Mouse (Mus musculus): ENCODE measurements around the gene Nedd9. TPM values are rescaled to one million over a fixed set of nuclear protein-coding genes. Genes with fewer than 3 reads are reported as not detected.

Gene Nedd9
- polyA plus RNA-seq, 1 experiment from 2014 or later: 15.8 TPM

DNA sequence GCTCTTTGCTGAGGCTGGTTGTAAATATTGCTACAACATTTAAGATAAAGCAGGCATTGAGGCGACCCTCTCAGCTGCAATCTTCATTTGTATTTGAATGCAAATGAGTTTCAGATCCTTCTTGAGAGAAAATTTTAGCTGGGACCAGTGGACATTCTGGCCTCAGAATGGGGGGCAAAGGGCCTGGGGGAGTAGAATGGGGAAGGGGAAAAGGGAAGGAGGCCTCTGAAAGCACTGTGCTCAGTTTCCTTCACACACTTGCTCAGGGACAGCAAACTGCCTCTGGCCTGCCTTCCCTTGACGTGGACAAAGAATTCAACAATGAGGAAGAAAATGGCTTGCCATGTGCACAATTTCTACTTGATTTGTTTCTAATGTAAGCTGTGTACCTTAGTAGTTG lies 18.4 kb upstream of the Nedd9 start:
- 78% methylated on average over 2 of the region's 2 CpGs for WGBS
- DNase-seq (ENCODE audit: low spot score): no peak
- Histone ChIP-seq H3K4me1 (peaks cover under 1% of the 10 kb centered on the region; the same call in 1 of the 2 replicates), H3K9me3 (no peaks in the 10 kb centered on the region), H3K4me3 (no peak overlapping the region), H3K36me3 (no peaks in the 10 kb centered on the region), H3K27me3 (ENCODE audit: insufficient read depth, poor library complexity, severe bottlenecking) (no peaks in the 10 kb centered on the region), H3K27ac (no peak overlapping the region)

DNA sequence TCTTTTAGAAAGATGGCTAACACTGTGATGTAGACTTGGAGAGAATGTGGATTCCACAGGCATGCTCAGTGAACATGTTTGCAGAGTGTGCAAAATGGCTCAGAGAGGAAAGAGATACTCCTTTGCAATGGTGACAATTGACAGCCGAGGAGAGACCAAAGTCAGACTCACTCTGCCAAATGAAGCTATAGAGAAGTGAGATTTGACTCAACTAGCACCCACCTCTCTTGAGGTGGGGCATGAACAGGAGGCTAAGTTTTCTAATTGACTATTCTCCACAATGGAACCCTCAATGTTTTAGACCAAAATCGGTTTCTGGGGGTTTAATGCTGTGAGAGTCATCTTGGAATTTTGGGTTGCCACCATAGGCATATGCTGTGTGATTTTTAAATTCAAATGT lies 17.8 kb upstream of the Nedd9 start:
- 73% methylated on average over 2 of the region's 2 CpGs for WGBS
- no peak overlapping the region for H3K27ac ChIP-seq
- H3K9me3 ChIP-seq: no peaks in the 10 kb centered on the region
- DNase-seq (ENCODE audit: low spot score): no peak
- H3K27me3 ChIP-seq (ENCODE audit: insufficient read depth, poor library complexity, severe bottlenecking): no peaks in the 10 kb centered on the region
- no peak overlapping the region for H3K4me3 ChIP-seq
- H3K36me3 ChIP-seq: no peaks in the 10 kb centered on the region
- H3K4me1 ChIP-seq: no peaks in the 10 kb centered on the region

DNA sequence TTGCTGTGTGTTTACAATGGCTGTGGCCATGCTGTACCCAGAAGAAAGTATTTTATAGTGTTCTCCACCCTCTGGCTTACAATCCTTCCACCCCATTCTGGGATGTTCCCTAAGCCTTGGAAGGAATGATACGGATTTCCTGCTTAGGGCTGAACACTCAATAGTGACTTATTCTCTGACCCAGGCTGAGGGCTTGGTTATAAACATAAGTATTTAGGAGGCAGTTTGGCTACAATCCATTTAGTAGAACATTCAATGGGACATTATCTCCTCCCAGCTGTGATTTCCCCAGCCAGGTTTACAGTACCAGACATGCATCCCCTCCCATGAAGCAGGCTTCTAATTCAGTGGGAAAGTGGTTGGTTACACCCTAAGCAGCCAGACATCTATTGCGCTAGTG lies 17.3 kb upstream of the Nedd9 start:
- H3K36me3 ChIP-seq: no peaks in the 10 kb centered on the region
- no peaks in the 10 kb centered on the region for H3K4me1 ChIP-seq
- H3K4me3 ChIP-seq: no peak overlapping the region
- no peaks in the 10 kb centered on the region for H3K27me3 ChIP-seq (ENCODE audit: insufficient read depth, poor library complexity, severe bottlenecking)
- no peak overlapping the region for H3K27ac ChIP-seq
- no peaks in the 10 kb centered on the region for H3K9me3 ChIP-seq
- 86% methylated on average over 2 of the region's 2 CpGs for WGBS
- no peak for DNase-seq (ENCODE audit: low spot score)

DNA sequence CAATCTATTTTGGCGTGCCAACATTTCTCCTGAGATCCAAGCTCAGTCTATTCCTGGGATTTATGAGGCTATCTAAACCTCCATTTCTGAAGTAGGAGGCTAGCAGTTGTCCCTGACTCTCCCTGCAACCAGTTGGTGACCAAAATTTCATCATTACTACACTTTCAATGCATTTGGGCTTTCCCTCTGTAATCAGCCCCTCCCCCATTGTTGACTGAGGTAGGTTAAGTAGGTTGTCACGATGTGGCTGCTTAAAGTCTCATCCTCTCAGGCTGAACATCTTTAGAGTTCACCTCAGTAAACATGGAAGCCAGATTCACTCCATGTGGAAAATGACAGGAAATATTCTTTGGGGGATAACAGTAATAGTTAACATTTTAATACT lies 15.7 kb upstream of the Nedd9 start:
- no peaks in the 10 kb centered on the region for H3K27me3 ChIP-seq (ENCODE audit: insufficient read depth, poor library complexity, severe bottlenecking)
- no peak overlapping the region for H3K4me3 ChIP-seq
- WGBS: 59% methylated on average over 2 of the region's 2 CpGs
- no peak for DNase-seq (ENCODE audit: low spot score)
- no peaks in the 10 kb centered on the region for H3K36me3 ChIP-seq
- H3K27ac ChIP-seq: no peak overlapping the region
- no peaks in the 10 kb centered on the region for H3K4me1 ChIP-seq
- H3K9me3 ChIP-seq: no peaks in the 10 kb centered on the region

DNA sequence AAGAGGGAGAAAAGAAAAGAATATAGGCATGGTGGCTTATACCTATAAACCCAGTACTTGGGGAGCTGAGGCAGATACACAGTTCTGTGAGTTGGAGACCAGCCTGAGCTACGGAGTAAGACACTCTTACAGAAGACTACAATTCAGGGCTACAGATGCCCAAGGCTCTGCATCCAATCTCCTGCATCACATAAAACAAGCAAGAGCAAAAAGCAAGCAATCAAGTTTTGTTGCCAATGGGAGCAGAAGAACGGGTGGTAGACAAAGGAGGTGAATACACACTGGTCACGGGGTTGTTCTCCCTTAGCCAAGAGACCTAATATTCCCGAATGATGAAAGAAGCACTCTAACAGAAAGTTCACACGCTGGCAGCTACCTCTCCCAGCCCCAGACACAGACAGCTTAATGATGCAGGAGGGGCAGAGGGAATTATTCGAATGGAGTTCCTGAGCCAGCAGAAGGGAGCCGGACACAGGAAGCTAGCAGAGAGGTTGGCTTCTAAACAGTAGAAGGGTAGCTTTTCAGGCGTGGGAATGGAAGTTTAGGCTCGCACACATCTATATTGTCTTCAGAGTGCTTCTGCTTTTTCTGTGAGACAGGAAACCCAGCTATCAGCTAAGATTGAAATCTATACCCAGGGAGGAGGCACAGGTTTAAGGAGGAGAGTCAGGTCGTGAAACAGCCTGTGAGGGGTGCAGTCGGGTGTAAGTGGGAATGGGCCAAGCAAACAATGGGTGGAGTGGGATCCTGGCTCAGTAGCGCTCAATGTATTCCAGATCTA lies 15.2 kb upstream of the Nedd9 start:
- Histone ChIP-seq H3K4me1 (no peaks in the 10 kb centered on the region), H3K9me3 (no peaks in the 10 kb centered on the region), H3K36me3 (no peaks in the 10 kb centered on the region), H3K4me3 (no peak overlapping the region), H3K27ac (no peak overlapping the region), H3K27me3 (ENCODE audit: insufficient read depth, poor library complexity, severe bottlenecking) (no peaks in the 10 kb centered on the region)
- WGBS: 65% methylated on average over 12 of the region's 12 CpGs
- DNase-seq (ENCODE audit: low spot score): no peak

DNA sequence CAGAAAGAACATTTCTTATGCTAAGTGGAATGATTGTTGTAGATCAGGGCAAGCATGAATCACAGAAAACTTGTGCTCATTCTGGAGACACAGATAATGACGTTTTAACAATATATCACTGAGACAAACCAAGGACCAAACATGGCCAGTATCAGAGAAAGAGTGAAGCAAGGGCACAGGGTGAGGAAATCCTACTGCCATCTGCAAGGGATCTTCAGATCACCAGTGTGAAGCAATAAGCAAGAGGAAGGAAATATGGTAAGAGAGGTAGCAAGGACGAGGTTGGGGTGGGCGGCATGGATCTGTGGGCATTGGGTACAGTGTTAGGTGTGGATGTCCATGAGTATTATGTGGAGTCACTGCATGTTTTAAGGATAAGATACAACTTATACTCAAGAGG lies 13.6 kb upstream of the Nedd9 start:
- H3K4me3 ChIP-seq: no peak overlapping the region
- H3K27me3 ChIP-seq (ENCODE audit: insufficient read depth, poor library complexity, severe bottlenecking): no peaks in the 10 kb centered on the region
- H3K36me3 ChIP-seq: no peaks in the 10 kb centered on the region
- H3K4me1 ChIP-seq: no peaks in the 10 kb centered on the region
- WGBS: 79% methylated on average over 3 of the region's 3 CpGs
- no peak for DNase-seq (ENCODE audit: low spot score)
- no peak overlapping the region for H3K27ac ChIP-seq
- H3K9me3 ChIP-seq: no peaks in the 10 kb centered on the region

DNA sequence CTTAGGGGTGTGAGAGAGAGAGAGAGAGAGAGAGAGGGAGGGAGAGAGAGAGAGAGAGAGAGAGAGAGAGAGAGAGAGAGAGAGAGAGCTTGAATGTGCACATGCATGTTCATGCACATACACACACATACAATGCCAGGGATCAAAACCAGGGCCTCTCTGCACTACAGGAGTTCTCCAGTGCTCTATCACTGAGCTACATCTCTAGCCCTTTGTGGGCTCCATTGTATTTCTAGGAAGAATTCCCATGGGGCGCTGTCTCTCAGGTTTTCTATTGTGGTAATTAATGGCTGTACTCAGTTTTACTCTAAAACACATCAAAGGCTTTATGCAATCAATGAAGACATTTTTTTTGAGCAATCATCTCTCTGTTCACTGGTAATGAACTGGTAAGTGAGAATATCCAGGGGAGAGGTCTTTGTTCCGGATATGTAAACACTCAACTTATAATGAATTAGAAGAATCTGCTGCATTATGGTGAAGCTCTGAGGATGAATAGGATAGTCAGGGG lies 11.5 kb upstream of the Nedd9 start:
- 80% methylated on average over 2 of the region's 2 CpGs for WGBS
- Histone ChIP-seq H3K4me1 (no peaks in the 10 kb centered on the region), H3K27ac (no peak overlapping the region), H3K27me3 (ENCODE audit: insufficient read depth, poor library complexity, severe bottlenecking) (no peaks in the 10 kb centered on the region), H3K4me3 (no peak overlapping the region), H3K9me3 (no peaks in the 10 kb centered on the region), H3K36me3 (no peaks in the 10 kb centered on the region)
- no peak for DNase-seq (ENCODE audit: low spot score)

DNA sequence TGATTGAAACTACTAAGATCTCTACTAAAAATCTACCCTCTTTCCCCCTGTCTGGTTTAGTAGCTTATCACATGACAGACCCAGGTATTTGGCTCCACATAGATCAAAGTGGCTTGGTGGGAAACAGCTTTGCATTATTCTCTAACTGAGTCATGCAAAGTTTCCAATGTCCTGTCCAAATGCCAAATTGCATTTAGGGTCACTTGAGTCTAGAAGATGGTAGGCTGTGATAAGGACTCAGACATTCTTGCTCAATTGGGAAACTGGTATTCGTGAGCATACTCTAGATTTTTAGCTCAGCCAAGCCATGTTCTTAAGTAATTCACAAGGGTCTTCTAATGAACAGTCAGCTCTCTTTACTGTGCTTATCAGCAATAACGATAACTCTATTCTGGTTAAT lies 7.5 kb upstream of the Nedd9 start:
- Histone ChIP-seq H3K9me3 (no peaks in the 10 kb centered on the region), H3K27ac (no peak overlapping the region), H3K4me1 (no peaks in the 10 kb centered on the region), H3K36me3 (no peaks in the 10 kb centered on the region), H3K27me3 (ENCODE audit: insufficient read depth, poor library complexity, severe bottlenecking) (no peaks in the 10 kb centered on the region), H3K4me3 (no peak overlapping the region)
- no peak for DNase-seq (ENCODE audit: low spot score)
- WGBS: 76% methylated on average over 2 of the region's 2 CpGs

DNA sequence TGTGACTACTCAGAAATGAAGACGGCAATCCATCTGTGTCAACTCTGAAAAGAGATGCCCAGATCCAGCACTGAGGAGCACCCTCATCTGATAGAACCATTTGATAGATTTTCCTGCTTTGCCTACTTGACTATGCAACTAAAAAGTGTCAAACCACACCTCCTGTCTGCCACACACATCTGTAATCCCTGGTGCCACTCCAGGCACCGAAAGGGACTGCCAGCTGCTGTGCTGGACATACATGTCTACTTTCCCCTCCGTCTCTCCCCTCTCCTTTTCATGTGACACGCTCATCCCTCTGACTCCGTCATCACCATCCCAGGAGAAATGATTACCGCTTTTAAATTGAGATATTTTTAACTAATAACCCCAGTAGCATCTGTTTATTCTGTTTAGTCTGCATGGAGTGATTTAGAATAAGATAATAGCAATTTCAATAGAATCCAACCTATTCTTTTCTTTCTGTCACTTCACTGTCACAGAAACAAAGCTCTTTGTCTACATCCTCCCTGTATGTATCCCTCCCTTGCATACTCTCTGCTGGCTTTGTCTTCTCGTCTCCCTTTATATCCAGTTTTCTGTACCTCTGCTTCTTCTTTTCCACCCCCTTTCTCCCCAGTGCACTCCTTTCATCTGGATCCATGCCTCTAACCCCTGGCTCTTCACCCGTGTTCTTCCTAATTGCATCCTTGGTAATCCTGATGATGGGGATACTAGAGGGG lies 5.0 kb upstream of the Nedd9 start:
- WGBS: 80% methylated on average over 8 of the region's 8 CpGs
- no peak overlapping the region for H3K27ac ChIP-seq
- no peak overlapping the region for H3K4me3 ChIP-seq
- H3K27me3 ChIP-seq (ENCODE audit: insufficient read depth, poor library complexity, severe bottlenecking): no peaks in the 10 kb centered on the region
- no peaks in the 10 kb centered on the region for H3K36me3 ChIP-seq
- peaks cover 1% of the 10 kb centered on the region; the same call in 1 of the 2 replicates for H3K4me1 ChIP-seq
- no peaks in the 10 kb centered on the region for H3K9me3 ChIP-seq
- no peak for DNase-seq (ENCODE audit: low spot score)

DNA sequence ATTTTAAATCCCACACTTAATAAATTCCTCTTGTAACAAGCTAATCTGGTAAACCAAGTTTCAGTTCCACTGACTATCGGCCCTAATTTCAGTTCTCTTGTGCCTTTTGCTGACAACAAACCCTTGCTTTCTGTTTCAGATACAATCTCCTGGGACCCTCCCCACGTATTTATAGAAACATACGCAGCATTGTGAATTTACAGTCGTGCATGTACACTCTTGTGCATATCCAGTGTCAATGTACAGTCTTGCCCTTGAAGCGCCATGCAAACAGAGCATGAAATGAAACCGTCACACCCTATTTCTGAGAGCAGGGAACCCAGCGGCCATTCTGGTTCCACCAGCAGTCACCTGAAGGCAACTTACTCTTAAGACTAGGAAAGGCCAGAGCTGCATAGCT lies 4.4 kb upstream of the Nedd9 start:
- Histone ChIP-seq H3K27me3 (ENCODE audit: insufficient read depth, poor library complexity, severe bottlenecking) (no peaks in the 10 kb centered on the region), H3K4me3 (no peak overlapping the region), H3K4me1 (peaks cover 7% of the 10 kb centered on the region), H3K9me3 (no peaks in the 10 kb centered on the region), H3K27ac (no peak overlapping the region), H3K36me3 (no peaks in the 10 kb centered on the region)
- WGBS: 82% methylated on average over 7 of the region's 7 CpGs
- no peak for DNase-seq (ENCODE audit: low spot score)

DNA sequence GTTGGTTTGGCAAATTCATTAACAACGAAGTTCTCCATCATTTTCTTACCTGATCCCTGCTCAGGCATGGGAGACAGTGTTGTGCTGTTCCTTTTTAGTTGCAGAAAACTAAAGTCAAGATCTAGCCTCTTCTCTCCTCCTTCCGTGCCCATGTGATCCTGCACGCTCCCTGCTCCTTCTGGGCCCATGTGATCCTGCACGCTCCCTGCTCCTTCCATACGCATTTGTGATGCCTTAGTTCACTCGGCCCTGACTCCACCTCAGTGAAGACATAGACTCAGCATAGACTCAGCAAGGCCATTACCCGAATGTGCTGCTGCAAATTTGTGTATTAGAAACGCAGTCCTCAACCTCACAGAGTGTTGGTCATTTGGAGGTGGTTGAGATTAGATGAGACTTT lies 3.1 kb upstream of the Nedd9 start:
- 81% methylated on average over 8 of the region's 8 CpGs for WGBS
- no peaks in the 10 kb centered on the region for H3K9me3 ChIP-seq
- H3K27me3 ChIP-seq (ENCODE audit: insufficient read depth, poor library complexity, severe bottlenecking): no peaks in the 10 kb centered on the region
- H3K4me3 ChIP-seq: no peak overlapping the region
- DNase-seq (ENCODE audit: low spot score): no peak
- H3K27ac ChIP-seq: no peak overlapping the region
- H3K36me3 ChIP-seq: no peaks in the 10 kb centered on the region
- H3K4me1 ChIP-seq: peaks cover 7% of the 10 kb centered on the region

DNA sequence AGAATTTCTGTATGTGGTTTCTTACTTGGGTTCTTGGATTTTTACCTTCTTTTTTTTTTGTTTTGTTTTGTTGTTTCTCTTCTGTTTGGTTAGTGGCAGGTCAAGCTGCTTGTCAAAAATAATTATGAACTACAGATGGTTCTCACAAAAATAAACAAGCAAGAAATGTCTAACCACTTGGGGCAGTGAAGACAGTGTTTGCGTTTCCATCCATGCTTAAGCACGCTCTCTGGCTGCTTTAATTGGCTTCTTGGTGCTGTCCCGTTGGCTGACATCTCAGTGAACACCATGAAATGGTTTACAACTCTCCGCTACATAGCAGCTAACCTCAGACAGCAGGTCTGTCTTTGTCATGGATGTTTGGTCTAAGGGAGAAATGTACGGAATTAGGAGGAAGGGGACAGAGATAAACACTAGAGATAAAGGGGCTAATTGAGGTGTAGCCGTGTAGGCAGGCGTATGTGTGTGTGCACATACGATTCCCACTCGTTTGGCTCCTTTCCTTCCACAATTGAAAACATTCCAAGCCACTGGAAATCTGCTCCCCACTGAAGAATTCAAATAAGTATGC lies 2.6 kb upstream of the Nedd9 start:
- 67% methylated on average over 9 of the region's 9 CpGs for WGBS
- Histone ChIP-seq H3K27ac (no peak overlapping the region), H3K4me3 (no peak overlapping the region), H3K9me3 (no peaks in the 10 kb centered on the region), H3K4me1 (peaks cover 7% of the 10 kb centered on the region), H3K27me3 (ENCODE audit: insufficient read depth, poor library complexity, severe bottlenecking) (no peaks in the 10 kb centered on the region), H3K36me3 (no peaks in the 10 kb centered on the region)
- DNase-seq (ENCODE audit: low spot score): no peak

DNA sequence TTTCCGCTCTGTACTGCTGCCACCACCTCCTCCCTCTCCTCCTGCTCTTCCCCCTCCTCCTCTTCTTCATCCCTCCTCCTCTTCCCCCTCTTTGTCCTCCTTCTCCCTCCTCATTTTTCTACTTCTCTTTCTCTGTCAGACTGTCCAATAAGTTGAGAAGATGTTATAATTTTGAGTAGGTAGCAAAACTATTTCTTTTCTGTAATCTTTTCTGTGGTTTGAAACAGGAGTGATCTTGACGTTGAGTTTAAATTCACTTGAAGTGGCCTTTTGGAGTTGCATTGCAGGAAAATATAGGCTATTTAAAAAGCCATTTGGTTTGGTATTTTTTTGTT lies 214 bp upstream of the Nedd9 start:
- DNase-seq (ENCODE audit: low spot score): no peak
- H3K27me3 ChIP-seq (ENCODE audit: insufficient read depth, poor library complexity, severe bottlenecking): 0 out of 2 replicates have a peak, but pooled peaks cover 4% of the 10 kb centered on the region
- peak overlapping the region; percentile 13; the same call in 1 of the 2 replicates for H3K27ac ChIP-seq
- H3K9me3 ChIP-seq: no peaks in the 10 kb centered on the region
- H3K4me3 ChIP-seq: no peak overlapping the region
- no peaks in the 10 kb centered on the region for H3K36me3 ChIP-seq
- WGBS: 83% methylated on average over 2 of the region's 2 CpGs
- peaks cover 7% of the 10 kb centered on the region for H3K4me1 ChIP-seq

All from heart, embryonic 10.5 days (tissue).